Mouse (Mus musculus): ENCODE measurements around the gene Gm1113. TPM values are rescaled to one million over a fixed set of nuclear protein-coding genes. Genes with fewer than 3 reads are reported as not detected.

The Gm1113 gene
- polyA plus RNA-seq (2017; shearing (Covaris generic)), result not detected

GRCm38 (mm10) chr9:35518169-35518568, at the start of gene Gm1113:
Gm1113 (minus strand) TSS chr9:35518269.

GRCm38 (mm10) chr9:35558257-35559008, 40.4 kb upstream of the Gm1113 start, which contains the start of the genes Ddx25 and Pus3:
Ddx25 (minus strand) TSS chr9:35558528.
Pus3 (plus strand) TSS chr9:35558595.

Other genes starting within 250 kb of the Gm1113 start
- gene Cdon, start 97.1 kb downstream of the Gm1113 start, polyA plus RNA-seq (2017; shearing (Covaris generic)), result 4.3 TPM
- gene Ddx25, start 40.3 kb upstream of the Gm1113 start, polyA plus RNA-seq (2017; shearing (Covaris generic)), result 0.09 TPM
- 37.6 TPM for gene Pus3, start 40.3 kb upstream of the Gm1113 start, polyA plus RNA-seq (2017; shearing (Covaris generic))
- 0.65 TPM for gene Pate2, start 52.0 kb upstream of the Gm1113 start, polyA plus RNA-seq (2017; shearing (Covaris generic))
- gene Hyls1, start 52.1 kb upstream of the Gm1113 start, polyA plus RNA-seq (2017; shearing (Covaris generic)), result 12.3 TPM
- not detected for gene Pate4, start 93.7 kb upstream of the Gm1113 start, polyA plus RNA-seq (2017; shearing (Covaris generic))
- not detected for gene Pate3, start 129.9 kb upstream of the Gm1113 start, polyA plus RNA-seq (2017; shearing (Covaris generic))
- gene Pate1, start 169.1 kb upstream of the Gm1113 start, polyA plus RNA-seq (2017; shearing (Covaris generic)), result not detected
- gene Gm17677, start 222.8 kb upstream of the Gm1113 start, polyA plus RNA-seq (2017; shearing (Covaris generic)), result not detected

All from inflammation-experienced regulatory T-cells, adult 16 weeks (primary cell).